Mouse (Mus musculus) lung, adult 2 months (tissue): Measurements from ENCODE around the gene Gpm6a. TPM values are rescaled to one million over a fixed set of nuclear protein-coding genes. Genes with fewer than 3 reads are reported as not detected.
"Not testable (repeated sequence)": the region's sequence is repeated elsewhere in the genome, so short reads cannot be mapped to it uniquely, and the experiment has no call there.

Source experiments
- DNase-seq: peaks from one replicate; pipeline ENCODE4 v3.0.0; 2022
- H3K4me1 ChIP-seq: fragments of 200-500 bp; 2 replicates; pipeline ENCODE4 v1.6.1; 2011; ENCODE audit warnings: low read length; ENCODE audit not compliant: control insufficient read depth, insufficient read depth
- H3K4me3 ChIP-seq: fragments of 200-500 bp; replicated peaks from 2 replicates; pipeline ENCODE3; 2011; ENCODE audit warnings: low read depth, mild to moderate bottlenecking, control low read depth, low read length; ENCODE audit errors: extremely low read depth
- CTCF ChIP-seq: fragments of 200-500 bp; IDR thresholded peaks from 2 replicates; pipeline ENCODE4 v1.5.1; 2011; ENCODE audit warnings: mild to moderate bottlenecking, low read length, control low read depth; ENCODE audit not compliant: insufficient read depth
- POLR2A ChIP-seq: fragments of 200-500 bp; IDR thresholded peaks from 2 replicates; pipeline ENCODE4 v1.6.1; 2011; ENCODE audit warnings: low read depth, mild to moderate bottlenecking, control low read depth, low read length, borderline replicate concordance; ENCODE audit errors: extremely low read depth
- WGBS: fragments of 180-500 bp; shearing (Covaris S2); methylation state at CpG from one replicate; pipeline ENCODE4 v1.1.7; 2018; 5-methylcytosine and 5-hydroxymethylcytosine counted together
- polyA plus RNA-seq: library from polyadenylated mRNA; depleted of rRNA; stranded (reverse); fragments of >200 nt; gene quantifications from 2 replicates; pipeline ENCODE4 v1.2.3, GENCODE M21; 2012; rRNA removed

Gpm6a gene
- polyA plus RNA-seq, 1 experiment: 15.6 TPM

DNA sequence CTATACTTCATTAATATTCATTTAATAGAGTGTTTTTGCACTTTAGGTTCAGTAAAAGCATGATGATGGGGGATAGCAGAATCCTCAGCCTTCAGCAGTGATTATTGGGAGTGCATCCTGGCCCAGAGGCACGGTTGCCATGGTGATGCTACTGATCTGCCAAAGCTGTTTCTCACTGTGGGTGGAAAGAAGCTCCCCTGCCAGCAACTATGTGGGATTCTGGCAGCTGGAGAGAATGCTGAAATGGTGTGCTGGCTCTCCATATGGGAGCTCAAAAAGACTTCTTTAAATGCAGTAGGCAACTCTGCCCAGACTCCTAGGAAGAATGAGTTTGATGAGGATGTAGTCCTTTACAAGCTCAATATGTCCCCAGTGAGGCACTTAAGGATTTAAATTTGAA is 79.7 kb downstream of the Gpm6a start:
- no peak for TF ChIP-seq POLR2A
- no peak for TF ChIP-seq CTCF
- WGBS: 7% methylated on average over 1 of the region's 1 CpGs
- no peak for DNase-seq
- H3K4me3 ChIP-seq: no peak overlapping the region
- no peaks in the 10 kb centered on the region for H3K4me1 ChIP-seq

DNA sequence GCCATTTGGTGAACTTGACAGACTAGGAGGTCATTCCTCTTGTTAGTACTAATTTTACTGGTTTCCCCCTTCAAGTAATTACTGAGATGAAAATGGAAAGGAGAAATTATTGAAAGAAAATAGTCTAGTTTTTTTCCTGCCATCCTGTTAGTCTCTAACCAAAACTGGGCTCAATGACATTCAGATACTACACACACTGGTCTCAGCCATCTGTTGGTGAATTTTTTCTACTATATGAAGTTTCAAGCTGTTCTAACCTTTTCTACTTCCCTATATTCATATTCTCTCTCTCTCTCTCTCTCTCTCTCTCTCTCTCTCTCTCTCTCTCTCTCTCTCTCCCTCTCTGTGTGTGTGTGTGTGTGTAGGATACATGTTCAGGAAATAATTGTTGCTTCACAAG is 80.8 kb downstream of the Gpm6a start:
- DNase-seq: no peak
- TF ChIP-seq CTCF (no peak), POLR2A (no peak)
- Histone ChIP-seq H3K4me1 (no peaks in the 10 kb centered on the region), H3K4me3 (no peak overlapping the region)

DNA sequence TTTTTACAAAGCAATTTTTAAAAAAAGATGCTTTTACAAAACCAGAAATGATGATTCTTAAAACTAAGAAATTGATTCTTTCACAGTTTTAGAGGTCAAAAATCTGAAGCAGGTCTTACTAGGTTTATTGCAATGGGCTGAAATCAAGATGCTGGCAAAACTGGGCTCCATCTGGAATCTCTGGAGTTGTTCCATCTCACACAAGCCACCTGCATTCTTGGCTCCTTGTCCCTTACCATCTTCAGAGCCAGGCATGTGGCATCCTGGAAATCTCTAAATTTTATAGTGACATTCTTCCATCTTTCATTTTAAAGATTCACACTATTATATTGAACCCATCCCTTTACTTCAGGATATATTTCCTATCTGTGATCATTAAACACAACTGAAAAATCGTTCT is 88.3 kb downstream of the Gpm6a start:
- no peak for TF ChIP-seq CTCF
- no peak for TF ChIP-seq POLR2A
- 43% methylated on average over 1 of the region's 1 CpGs for WGBS

DNA sequence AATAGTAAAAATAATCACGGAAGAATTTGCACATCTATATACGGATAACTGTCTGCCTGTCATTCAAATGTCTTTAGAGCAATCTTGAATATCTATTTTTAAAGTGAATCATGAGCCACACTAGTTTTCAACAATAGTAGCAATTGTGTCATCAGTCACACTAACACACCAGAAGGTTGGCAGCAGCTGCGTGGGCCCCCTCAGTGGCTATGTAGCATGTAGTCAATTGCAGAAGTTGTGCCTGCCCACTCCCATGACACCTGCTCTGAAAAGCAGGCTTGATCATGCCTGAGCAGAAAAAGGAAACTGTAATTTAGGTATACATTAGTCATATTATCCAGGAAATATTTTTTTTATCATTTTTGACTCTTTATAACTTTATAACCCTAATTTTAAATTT is 93.8 kb downstream of the Gpm6a start:
- no peak for TF ChIP-seq POLR2A
- no peak for TF ChIP-seq CTCF
- Histone ChIP-seq H3K4me1 (no peaks in the 10 kb centered on the region), H3K4me3 (no peak overlapping the region)
- WGBS: 82% methylated on average over 3 of the region's 3 CpGs
- no peak for DNase-seq

More for the DNA sequence above, 88.3 kb downstream of the Gpm6a start:
- Histone ChIP-seq H3K4me3 (no peak overlapping the region), H3K4me1 (no peaks in the 10 kb centered on the region)
- no peak for DNase-seq

DNA sequence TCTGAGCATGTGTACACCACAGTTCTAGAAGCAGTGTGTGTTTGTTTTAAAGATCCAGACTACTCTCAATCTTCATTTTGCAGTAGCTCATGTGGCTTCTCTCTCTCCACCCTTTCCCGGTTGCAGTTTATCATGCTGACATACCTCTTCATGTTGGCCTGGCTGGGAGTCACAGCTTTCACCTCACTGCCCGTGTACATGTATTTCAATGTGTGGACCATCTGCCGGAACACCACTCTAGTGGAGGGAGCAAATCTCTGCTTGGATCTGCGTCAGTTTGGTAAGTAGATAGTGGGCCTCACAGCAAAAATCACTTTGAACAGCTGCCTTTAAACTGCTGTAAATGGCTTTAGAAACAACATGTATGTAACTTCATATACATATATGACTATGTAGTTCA is 95.3 kb downstream of the Gpm6a start:
- no peak overlapping the region for H3K4me3 ChIP-seq
- no peaks in the 10 kb centered on the region for H3K4me1 ChIP-seq
- TF ChIP-seq POLR2A (no peak), CTCF (no peak)
- no peak for DNase-seq
- WGBS: 76% methylated on average over 4 of the region's 4 CpGs

DNA sequence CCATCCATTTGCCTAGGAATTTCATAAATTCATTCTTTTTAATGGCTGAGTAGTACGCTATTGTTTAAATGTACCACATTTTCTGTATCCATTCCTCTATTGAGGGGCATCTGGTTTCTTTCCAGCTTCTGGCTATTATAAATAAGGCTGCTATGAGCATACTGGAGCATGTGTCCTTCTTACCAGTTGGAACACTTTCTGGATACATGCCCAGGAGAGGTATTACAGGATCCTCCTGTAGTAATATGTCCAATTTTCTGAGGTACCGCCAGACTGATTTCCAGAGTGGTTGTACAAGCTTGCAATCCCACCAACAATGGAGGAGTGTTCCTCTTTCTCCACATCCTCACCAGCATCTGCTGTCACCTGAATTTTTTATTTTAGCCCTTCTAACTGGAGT is 114.2 kb downstream of the Gpm6a start:
- not testable (repeated sequence) for H3K4me1 ChIP-seq, H3K4me3 ChIP-seq, DNase-seq
- 94% methylated on average over 2 of the region's 2 CpGs for WGBS

DNA sequence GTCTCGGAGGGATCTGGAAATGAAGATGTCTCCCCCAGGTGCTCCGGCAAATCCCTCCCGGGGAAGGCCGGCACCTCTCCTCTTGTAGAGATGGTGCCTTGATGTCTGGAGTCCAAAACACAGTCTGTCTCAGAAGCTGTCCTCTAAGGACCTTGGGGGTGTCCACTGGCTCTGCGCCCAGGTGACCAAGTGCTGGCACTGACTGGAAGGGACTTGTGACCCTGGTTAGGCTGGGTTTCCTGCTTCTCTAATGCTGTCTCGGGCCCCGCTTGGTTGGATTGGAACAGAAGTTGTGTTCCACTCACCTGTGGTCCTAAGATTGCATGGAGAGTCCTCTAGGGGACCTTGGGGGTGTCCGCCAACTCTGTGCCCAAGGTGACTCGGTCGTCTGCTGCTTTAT is 118.8 kb downstream of the Gpm6a start:
- DNase-seq: no peak
- Histone ChIP-seq H3K4me3 (no peak overlapping the region), H3K4me1 (no peaks in the 10 kb centered on the region)
- TF ChIP-seq CTCF (no peak), POLR2A (no peak)
- WGBS: 90% methylated on average over 10 of the region's 10 CpGs

DNA sequence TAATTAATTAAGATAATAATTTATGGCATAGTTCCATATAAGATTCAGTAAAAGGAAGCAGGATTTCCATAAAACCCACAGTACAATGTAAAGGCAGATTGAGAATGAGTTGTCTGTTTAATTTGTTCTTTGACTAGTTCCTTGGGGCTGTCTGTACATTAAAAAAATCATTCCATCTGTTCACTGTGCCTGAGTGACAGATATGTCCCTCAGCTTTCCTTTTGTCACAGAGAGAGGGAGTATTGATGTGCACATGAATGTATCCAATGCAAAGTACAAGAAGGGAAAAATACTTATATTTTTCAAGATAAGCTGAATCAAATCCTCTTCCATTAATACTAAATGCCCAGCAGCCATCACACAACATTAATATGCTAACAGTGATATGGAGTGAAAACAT is 147.6 kb downstream of the Gpm6a start:
- no peak overlapping the region for H3K4me3 ChIP-seq
- TF ChIP-seq CTCF (no peak), POLR2A (no peak)
- H3K4me1 ChIP-seq: no peaks in the 10 kb centered on the region
- no peak for DNase-seq

DNA sequence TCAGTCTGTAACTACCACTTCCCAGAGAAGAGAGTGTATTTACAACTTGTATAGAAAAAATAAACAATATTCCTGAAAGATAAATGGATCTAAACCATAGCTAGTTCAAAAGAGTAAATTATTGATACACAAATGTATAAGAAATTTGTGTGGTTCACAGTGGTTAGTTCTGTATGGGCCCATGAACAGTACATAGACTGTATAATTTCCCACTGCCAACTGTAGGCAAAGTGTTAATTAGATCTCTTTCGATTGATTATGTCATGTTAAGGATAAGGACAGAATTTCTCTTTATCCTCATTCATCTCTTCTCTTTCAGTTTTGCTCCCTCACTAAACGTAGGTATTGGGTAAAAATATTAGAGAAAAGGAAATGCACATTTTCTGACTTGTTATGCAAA is 148.4 kb downstream of the Gpm6a start:
- Histone ChIP-seq H3K4me1 (no peaks in the 10 kb centered on the region), H3K4me3 (no peak overlapping the region)
- no peak for DNase-seq
- 59% methylated on average over 2 of the region's 2 CpGs for WGBS
- no peak for TF ChIP-seq CTCF
- TF ChIP-seq POLR2A: no peak

DNA sequence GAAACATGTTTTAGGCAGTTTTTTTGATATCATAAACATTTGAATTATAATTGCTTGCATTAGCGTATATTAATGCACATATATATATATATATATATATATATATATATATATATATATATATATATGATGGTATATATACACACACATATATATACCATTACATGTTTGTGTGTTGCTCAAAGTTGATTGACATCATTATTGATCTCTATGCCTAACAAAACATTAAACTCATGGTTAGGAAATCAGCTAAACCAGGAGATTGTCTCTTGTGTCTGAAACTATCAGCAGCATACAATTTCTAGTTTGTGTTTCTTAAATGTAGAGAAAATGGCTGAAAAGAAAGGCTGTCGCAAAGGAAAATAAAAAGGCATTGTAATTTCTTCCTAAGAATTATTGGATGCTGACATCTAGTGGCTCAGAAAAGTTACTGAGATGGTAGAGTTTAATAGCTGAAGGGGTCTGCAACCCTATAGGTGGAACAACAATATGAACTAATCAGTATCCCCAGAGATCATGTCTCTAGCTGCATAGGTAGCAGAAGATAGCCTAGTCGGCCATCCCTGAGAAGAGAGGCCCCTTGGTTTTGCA is 149.3 kb downstream of the Gpm6a start:
- TF ChIP-seq POLR2A (no peak), CTCF (no peak)
- DNase-seq: no peak
- no peaks in the 10 kb centered on the region for H3K4me1 ChIP-seq
- H3K4me3 ChIP-seq: no peak overlapping the region
- 39% methylated on average over 3 of the region's 3 CpGs for WGBS

Other genes with a start within 250 kb of the Gpm6a start
- gene Wdr17, start 67.7 kb upstream of the Gpm6a start, polyA plus RNA-seq: not detected in 2 replicates